Mouse (Mus musculus) bone marrow, adult 2 months (tissue): ENCODE data around the gene Dpy19l3.

Experiments used
- CTCF ChIP-seq: fragments of 200-500 bp; IDR thresholded peaks from 2 replicates; pipeline ENCODE4 v1.5.1; 2011; ENCODE audit warnings: low read length, control low read depth; ENCODE audit not compliant: control insufficient read depth, insufficient read depth
- POLR2A ChIP-seq: fragments of 200-500 bp; IDR thresholded peaks from 2 replicates; pipeline ENCODE4 v1.6.1; 2011; ENCODE audit warnings: low read depth, mild to moderate bottlenecking, control low read depth, low read length, borderline replicate concordance; ENCODE audit not compliant: control insufficient read depth

GRCm38 (mm10) chr7:35756510-35757440, 2.5 kb upstream of the Dpy19l3 start:
- TF ChIP-seq POLR2A (no peak), CTCF (peak; percentile 40; the same call in 1 of the 2 replicates)
